Mouse (Mus musculus) ES-E14 (cell line): ENCODE measurements around the gene Cd2bp2. TPM values are rescaled to one million over a fixed set of nuclear protein-coding genes. Genes with fewer than 3 reads are reported as not detected.

ENCODE experiments used
- DNase-seq: peaks from one replicate; pipeline ENCODE4 v3.0.0-alpha.2; 2013; ENCODE audit warnings: low read depth, low spot score
- H3K27ac ChIP-seq: 2 replicates; pipeline ENCODE4 v1.5.1; 2012; ENCODE audit warnings: low read depth, mild to moderate bottlenecking, low read length, moderate library complexity, mixed read lengths; ENCODE audit not compliant: poor library complexity, insufficient read depth, severe bottlenecking
- H3K36me3 ChIP-seq: 2 replicates; pipeline ENCODE4 v1.6.1; 2012; ENCODE audit warnings: mild to moderate bottlenecking, low read length, moderate library complexity, mixed read lengths; ENCODE audit not compliant: control insufficient read depth, poor library complexity, insufficient read depth, severe bottlenecking
- H3K4me1 ChIP-seq, 2 experiments: fragments of 150-350 bp in 1 of 2; sonication (generic) in 1 of 2; 2 replicates each; pipeline ENCODE4 v1.6.1; 2012; ENCODE audit warnings: low read length in 2 of 2, mild to moderate bottlenecking in 1 of 2, mixed read lengths in 1 of 2; ENCODE audit not compliant: control insufficient read depth in 2 of 2, insufficient read depth in 2 of 2, poor library complexity in 1 of 2
- H3K4me3 ChIP-seq, 2 experiments: fragments of 150-350 bp in 1 of 2; sonication (generic) in 1 of 2; 2 replicates each; pipeline ENCODE4 v1.5.1; 2012; ENCODE audit warnings: low read length in 2 of 2, low read depth in 1 of 2, mild to moderate bottlenecking in 1 of 2, mixed read lengths in 1 of 2; ENCODE audit not compliant: insufficient read depth in 1 of 2, poor library complexity in 1 of 2, severe bottlenecking in 1 of 2
- H3K9ac ChIP-seq: 2 replicates; pipeline ENCODE4 v1.6.1; 2012; ENCODE audit warnings: low read depth, mild to moderate bottlenecking, low read length, mixed read lengths; ENCODE audit not compliant: poor library complexity, insufficient read depth, severe bottlenecking
- H3K9me3 ChIP-seq: fragments of 150-350 bp; sonication (generic); 2 replicates; pipeline ENCODE4 v1.6.1; 2012; ENCODE audit warnings: low read depth, mild to moderate bottlenecking, low read length; ENCODE audit not compliant: control insufficient read depth, insufficient read depth
- CHD2 ChIP-seq: IDR thresholded peaks from 2 replicates; pipeline ENCODE4 v1.6.1; 2014; ENCODE audit warnings: mild to moderate bottlenecking, low read depth, low read length, inconsistent platforms
- HCFC1 ChIP-seq: IDR thresholded peaks from 2 replicates; pipeline ENCODE4 v1.6.1; 2012; ENCODE audit warnings: low read length, inconsistent platforms, borderline replicate concordance; ENCODE audit not compliant: insufficient read depth
- MAFK ChIP-seq: IDR thresholded peaks from 2 replicates; pipeline ENCODE4 v1.6.1; 2014; ENCODE audit warnings: mild to moderate bottlenecking, low read depth, low read length, inconsistent platforms; ENCODE audit not compliant: insufficient read depth
- ZC3H11A ChIP-seq: IDR thresholded peaks from 2 replicates; pipeline ENCODE4 v1.6.1; 2012; ENCODE audit warnings: low read depth, mild to moderate bottlenecking, inconsistent platforms, low read length, borderline replicate concordance
- ZNF384 ChIP-seq: IDR thresholded peaks from 2 replicates; pipeline ENCODE4 v1.6.1; 2012; ENCODE audit warnings: low read depth, low read length, inconsistent platforms
- in situ Hi-C, 2 experiments: fragments of 600-800 bp; cut with MboI; formaldehyde crosslinking; loops; one replicate each; pipeline ENCODE4 v1.15.1; 2025; ENCODE audit warnings: low sequenced_read_pairs in 2 of 2, inconsistent platforms in 1 of 2; ENCODE audit not compliant: unreplicated experiment in 2 of 2
- total RNA-seq: library from RNA; depleted of rRNA; stranded (reverse); fragments of 300-350 nt; gene quantifications from 2 replicates; pipeline ENCODE4 v1.2.3, GENCODE M21; 2012

Gene Cd2bp2
- total RNA-seq, 1 experiment: 113 TPM

- peak overlapping the region; percentile 66 for H3K9ac ChIP-seq
- no peaks in the 10 kb centered on the region for H3K9me3 ChIP-seq
- TF ChIP-seq CHD2: peak; percentile 38; the same call in 1 of the 2 replicates
- TF ChIP-seq HCFC1: no peak
- TF ChIP-seq ZC3H11A: no peak
- no peak for TF ChIP-seq ZNF384
- DNase-seq: peak; percentile 78
- peaks cover 16% of the 10 kb centered on the region for H3K36me3 ChIP-seq
- peak overlapping the region in 1 of 2 experiments; percentile 71; a peak in 2 of 4 replicates for H3K4me3 ChIP-seq
- peaks cover 18 to 25% of the 10 kb centered on the region in 2 experiments for H3K4me1 ChIP-seq
- in situ Hi-C loops: no loop called here
- H3K27ac ChIP-seq: peak overlapping the region; percentile 98
Measured at GRCm38 (mm10) chr7:127212432-127213250, 16.8 kb upstream of the Cd2bp2 start.

GRCm38 (mm10) chr7:127211014-127211745, 15.3 kb upstream of the Cd2bp2 start:
- Histone ChIP-seq H3K9me3 (no peaks in the 10 kb centered on the region), H3K36me3 (peaks cover 16% of the 10 kb centered on the region), H3K27ac (peak overlapping the region; percentile 92), H3K4me3 (no peak overlapping the region), H3K4me1 (peaks cover 19 to 27% of the 10 kb centered on the region in 2 experiments), H3K9ac (peak overlapping the region; percentile 56)
- TF ChIP-seq MAFK (no peak), ZNF384 (no peak), CHD2 (no peak), HCFC1 (no peak), ZC3H11A (no peak)
- in situ Hi-C loops: no loop called here
- no peak for DNase-seq

- Histone ChIP-seq H3K9me3 (no peaks in the 10 kb centered on the region), H3K36me3 (peaks cover 15% of the 10 kb centered on the region), H3K4me3 (no peak overlapping the region), H3K4me1 (peaks cover 14 to 29% of the 10 kb centered on the region in 2 experiments), H3K9ac (peak overlapping the region; percentile 40; the same call in 1 of the 2 replicates), H3K27ac (no peak overlapping the region; the same call in 1 of the 2 replicates)
- in situ Hi-C loops: no loop called here
- TF ChIP-seq ZC3H11A (no peak), CHD2 (no peak), MAFK (no peak), HCFC1 (no peak), ZNF384 (no peak)
- no peak for DNase-seq
Measured at GRCm38 (mm10) chr7:127210266-127210665, 14.4 kb upstream of the Cd2bp2 start.

- Histone ChIP-seq H3K4me3 (peak overlapping the region in 1 of 2 experiments; percentile 68; a peak in 2 of 4 replicates), H3K9ac (peak overlapping the region; percentile 40; the same call in 1 of the 2 replicates), H3K27ac (peak overlapping the region; percentile 75; the same call in 1 of the 2 replicates), H3K9me3 (no peaks in the 10 kb centered on the region), H3K4me1 (peaks cover 13 to 28% of the 10 kb centered on the region in 2 experiments), H3K36me3 (peaks cover 12% of the 10 kb centered on the region)
- no peak for DNase-seq
- in situ Hi-C loops: no loop called here
- TF ChIP-seq MAFK (no peak), ZC3H11A (no peak), CHD2 (no peak), HCFC1 (no peak), ZNF384 (no peak)
Measured at GRCm38 (mm10) chr7:127209851-127210250, 14.0 kb upstream of the Cd2bp2 start.
